Mouse (Mus musculus): ENCODE results near the gene Olfr420. TPM values are rescaled to one million over a fixed set of nuclear protein-coding genes. Genes with fewer than 3 reads are reported as not detected.

Gene Olfr420
- total and polyA plus RNA-seq, 3 experiments: not detected

GRCm38 (mm10) chr1:174171537-174171936, 16.1 kb downstream of the Olfr420 start:
- Histone ChIP-seq H3K36me3 (ENCODE audit: control insufficient read depth, insufficient read depth, low read length) (no peaks in the 10 kb centered on the region; the same call in 1 of the 2 replicates), H3K4me1 (ENCODE audit: control insufficient read depth, insufficient read depth, low read length) (no peaks in the 10 kb centered on the region), H3K4me3 (no peak overlapping the region), H3K27ac (no peak overlapping the region), H3K9ac (ENCODE audit: low read depth, low read length) (no peak overlapping the region), H3K27me3 (ENCODE audit: control insufficient read depth, insufficient read depth, low read length) (no peaks in the 10 kb centered on the region), H3K79me2 (replicated peaks; ENCODE audit: control insufficient read depth, insufficient read depth, low read length) (no peaks in the 10 kb centered on the region)
- intact Hi-C loops (cut with DNase I): no loop called here
- no peak for TF ChIP-seq CTCF (IDR thresholded peaks at IDR 0.05)
- TF ChIP-seq POLR2A (IDR thresholded peaks at IDR 0.05; ENCODE audit: insufficient read depth, low read depth, low read length): no peak
- no peak for TF ChIP-seq EP300 (IDR thresholded peaks at IDR 0.05; ENCODE audit: insufficient read depth, low read depth, low read length)
- 26% methylated on average over 2 of the region's 2 CpGs for WGBS
- peak; percentile 36 to 45 for DNase-seq

GRCm38 (mm10) chr1:174172605-174173004, 17.2 kb downstream of the Olfr420 start, which contains the start of gene Spta1:
Spta1 (plus strand) TSS chr1:174172776.
- 17% methylated on average over 3 of the region's 3 CpGs for WGBS
- H3K4me3 ChIP-seq: peak within 1 kb of the TSS; percentile 39
- H3K36me3 ChIP-seq (ENCODE audit: control insufficient read depth, insufficient read depth, low read length): no peaks in the 10 kb centered on the region; the same call in 1 of the 2 replicates
- H3K27ac ChIP-seq: peak within 1 kb of the TSS; percentile 24
- no peaks in the 10 kb centered on the region for H3K79me2 ChIP-seq (replicated peaks; ENCODE audit: control insufficient read depth, insufficient read depth, low read length)
- H3K4me1 ChIP-seq (ENCODE audit: control insufficient read depth, insufficient read depth, low read length): no peaks in the 10 kb centered on the region
- no peak for TF ChIP-seq CTCF (IDR thresholded peaks at IDR 0.05)
- TF ChIP-seq EP300 (IDR thresholded peaks at IDR 0.05; ENCODE audit: insufficient read depth, low read depth, low read length): no peak
- no peak for TF ChIP-seq POLR2A (IDR thresholded peaks at IDR 0.05; ENCODE audit: insufficient read depth, low read depth, low read length)
- no peak within 1 kb of the TSS for H3K9ac ChIP-seq (ENCODE audit: low read depth, low read length)
- no peaks in the 10 kb centered on the region for H3K27me3 ChIP-seq (ENCODE audit: control insufficient read depth, insufficient read depth, low read length)
- intact Hi-C loops (cut with DNase I): no loop called here
- peak; percentile 17 to 22 for DNase-seq

- no peaks in the 10 kb centered on the region for H3K79me2 ChIP-seq (replicated peaks; ENCODE audit: control insufficient read depth, insufficient read depth, low read length)
- no peak overlapping the region for H3K27ac ChIP-seq
- H3K4me3 ChIP-seq: no peak overlapping the region
- TF ChIP-seq POLR2A (IDR thresholded peaks at IDR 0.05; ENCODE audit: insufficient read depth, low read depth, low read length) (no peak), CTCF (IDR thresholded peaks at IDR 0.05) (no peak)
- intact Hi-C loops (cut with DNase I): no loop called here
- no peak for DNase-seq
- H3K9ac ChIP-seq (ENCODE audit: low read depth, low read length): no peak overlapping the region
- no peaks in the 10 kb centered on the region for H3K36me3 ChIP-seq (ENCODE audit: control insufficient read depth, insufficient read depth, low read length)
- 58% methylated on average over 7 of the region's 7 CpGs for WGBS
- no peaks in the 10 kb centered on the region for H3K4me1 ChIP-seq (ENCODE audit: control insufficient read depth, insufficient read depth, low read length)
- no peaks in the 10 kb centered on the region for H3K27me3 ChIP-seq (ENCODE audit: control insufficient read depth, insufficient read depth, low read length)
Observed at GRCm38 (mm10) chr1:174204699-174205098, 49.3 kb downstream of the Olfr420 start.

Other genes with a start within 250 kb of the Olfr420 start
- 1 to 10 TPM; 2.6 to 3.0 TPM for gene Ifi211, start 242.6 kb upstream of the Olfr420 start, total RNA-seq (2021)
- gene Ifi211, start 242.6 kb upstream of the Olfr420 start, polyA plus RNA-seq (2012; rRNA removed): 0.85 and 1.3 TPM in 2 replicates
- 10 to 100 TPM; 12.7 to 12.8 TPM for gene Mndal, start 213.1 kb upstream of the Olfr420 start, total RNA-seq (2021)
- 6.6 and 6.8 TPM in 2 replicates for gene Mndal, start 213.1 kb upstream of the Olfr420 start, polyA plus RNA-seq (2012; rRNA removed)
- 10 to 100 TPM in 1 of 2 experiments, 1 to 10 TPM in 1; 9.6 to 14.0 TPM for gene Ifi203, start 213.0 kb upstream of the Olfr420 start, total RNA-seq (2021)
- gene Ifi203, start 213.0 kb upstream of the Olfr420 start, polyA plus RNA-seq (2012; rRNA removed): 10.7 and 21.8 TPM in 2 replicates
- gene Ifi202b, start 172.9 kb upstream of the Olfr420 start, total RNA-seq (2021): not detected
- 0.38 TPM in 1 of 2 replicates, not detected in the other for gene Ifi202b, start 172.9 kb upstream of the Olfr420 start, polyA plus RNA-seq (2012; rRNA removed)
- 10 to 100 TPM; 15.8 to 18.2 TPM for gene Ifi205, start 123.8 kb upstream of the Olfr420 start, total RNA-seq (2021)
- gene Ifi205, start 123.8 kb upstream of the Olfr420 start, polyA plus RNA-seq (2012; rRNA removed): 1.8 and 2.5 TPM in 2 replicates
- not detected for gene Olfr433, start 114.9 kb upstream of the Olfr420 start, total RNA-seq (2021)
- gene Olfr433, start 114.9 kb upstream of the Olfr420 start, polyA plus RNA-seq (2012; rRNA removed): 0.12 TPM in 1 of 2 replicates, not detected in the other
- gene Olfr432, start 106.4 kb upstream of the Olfr420 start, total RNA-seq (2021): not detected
- gene Olfr432, start 106.4 kb upstream of the Olfr420 start, polyA plus RNA-seq (2012; rRNA removed): not detected in 2 replicates
- gene Olfr430, start 89.0 kb upstream of the Olfr420 start, total RNA-seq (2021): not detected
- not detected in 2 replicates for gene Olfr430, start 89.0 kb upstream of the Olfr420 start, polyA plus RNA-seq (2012; rRNA removed)
- not detected for gene Olfr429, start 71.3 kb upstream of the Olfr420 start, total RNA-seq (2021)
- gene Olfr429, start 71.3 kb upstream of the Olfr420 start, polyA plus RNA-seq (2012; rRNA removed): not detected in 2 replicates
- not detected for gene Olfr427, start 58.7 kb upstream of the Olfr420 start, total RNA-seq (2021)
- gene Olfr427, start 58.7 kb upstream of the Olfr420 start, polyA plus RNA-seq (2012; rRNA removed): not detected in 2 replicates
- gene Olfr231, start 34.5 kb upstream of the Olfr420 start, total RNA-seq (2021): not detected
- gene Olfr231, start 34.5 kb upstream of the Olfr420 start, polyA plus RNA-seq (2012; rRNA removed): not detected in 2 replicates
- gene Olfr424, start 24.1 kb upstream of the Olfr420 start, total RNA-seq (2021): not detected
- gene Olfr424, start 24.1 kb upstream of the Olfr420 start, polyA plus RNA-seq (2012; rRNA removed): not detected in 2 replicates
- 10 to 100 TPM in 1 of 2 experiments, 1 to 10 TPM in 1; 7.6 to 12.1 TPM for gene Spta1, start 17.1 kb downstream of the Olfr420 start, total RNA-seq (2021)
- gene Spta1, start 17.1 kb downstream of the Olfr420 start, polyA plus RNA-seq (2012; rRNA removed): 2.2 and 2.3 TPM in 2 replicates
- gene Olfr419, start 96.4 kb downstream of the Olfr420 start, total RNA-seq (2021): not detected
- gene Olfr419, start 96.4 kb downstream of the Olfr420 start, polyA plus RNA-seq (2012; rRNA removed): not detected in 2 replicates
- not detected for gene Mptx1, start 174.9 kb downstream of the Olfr420 start, total RNA-seq (2021)
- gene Mptx1, start 174.9 kb downstream of the Olfr420 start, polyA plus RNA-seq (2012; rRNA removed): not detected in 2 replicates
- not detected for gene Olfr417, start 209.5 kb downstream of the Olfr420 start, total RNA-seq (2021)
- not detected in 2 replicates for gene Olfr417, start 209.5 kb downstream of the Olfr420 start, polyA plus RNA-seq (2012; rRNA removed)
- gene Olfr248, start 235.4 kb downstream of the Olfr420 start, total RNA-seq (2021): not detected
- gene Olfr248, start 235.4 kb downstream of the Olfr420 start, polyA plus RNA-seq (2012; rRNA removed): not detected in 2 replicates